Mouse (Mus musculus): Measurements from ENCODE around the gene Lrrc74a. TPM values are rescaled to one million over a fixed set of nuclear protein-coding genes. Genes with fewer than 3 reads are reported as not detected.
A peak's percentile ranks its signal among the peaks of the same experiment; 100 is the strongest.

Gene Lrrc74a
- total RNA-seq (2021), result not detected
- long read RNA-seq, experiment 1, result 0 reads
- long read RNA-seq, experiment 2, result 0 reads

DNA sequence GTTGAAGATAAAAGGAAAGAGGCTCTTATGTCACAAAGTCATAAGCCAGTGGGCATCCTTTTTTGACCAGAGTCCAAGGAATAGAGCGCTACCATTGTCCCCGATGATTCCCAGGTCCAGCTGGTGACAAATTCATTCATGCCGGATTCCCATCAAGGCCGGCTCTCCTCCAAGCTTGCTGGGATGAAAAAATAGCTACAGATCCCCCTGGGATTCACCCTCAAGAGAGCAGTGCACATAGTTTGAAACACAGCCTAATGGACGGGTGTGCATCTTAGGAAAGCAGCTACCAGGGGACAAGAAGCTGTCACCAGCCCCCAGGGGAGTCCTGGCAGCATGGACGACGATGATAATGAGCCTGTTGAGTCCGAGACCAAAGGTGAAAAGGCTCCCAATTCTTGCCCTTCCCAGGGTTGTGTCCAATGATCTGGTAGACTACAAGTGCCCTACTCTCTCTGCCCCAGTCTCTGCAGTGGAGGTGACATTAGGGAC is at the start of gene Lrrc74a:
Gene Lrrc74a (plus strand): TSS at position 51 of the 492 bp plus-strand sequence.
- DNase-seq (ENCODE audit: low spot score in 2 of 2), result no peak

DNA sequence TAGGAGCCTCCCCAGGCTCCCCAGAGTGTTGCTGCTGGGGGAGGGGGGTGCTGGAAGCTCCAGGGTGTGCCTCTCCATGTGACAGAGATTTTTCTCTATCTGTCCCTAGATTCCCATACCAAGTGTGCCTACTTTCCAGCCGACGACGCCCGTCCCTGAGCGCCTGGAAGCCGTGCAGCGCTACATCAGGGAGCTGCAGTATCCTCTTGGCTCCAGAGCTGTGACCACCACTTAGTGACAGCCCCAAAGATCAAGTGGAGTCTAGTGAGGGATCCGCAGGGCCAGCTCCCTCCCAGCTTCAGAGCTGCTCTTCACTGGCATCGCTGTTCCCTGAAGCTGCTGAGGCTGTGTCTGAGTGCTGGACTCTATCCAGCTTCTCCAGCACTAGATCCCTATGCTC is 48.9 kb upstream of the Lrrc74a start:
- no peak for DNase-seq (ENCODE audit: low spot score in 2 of 2)

DNA sequence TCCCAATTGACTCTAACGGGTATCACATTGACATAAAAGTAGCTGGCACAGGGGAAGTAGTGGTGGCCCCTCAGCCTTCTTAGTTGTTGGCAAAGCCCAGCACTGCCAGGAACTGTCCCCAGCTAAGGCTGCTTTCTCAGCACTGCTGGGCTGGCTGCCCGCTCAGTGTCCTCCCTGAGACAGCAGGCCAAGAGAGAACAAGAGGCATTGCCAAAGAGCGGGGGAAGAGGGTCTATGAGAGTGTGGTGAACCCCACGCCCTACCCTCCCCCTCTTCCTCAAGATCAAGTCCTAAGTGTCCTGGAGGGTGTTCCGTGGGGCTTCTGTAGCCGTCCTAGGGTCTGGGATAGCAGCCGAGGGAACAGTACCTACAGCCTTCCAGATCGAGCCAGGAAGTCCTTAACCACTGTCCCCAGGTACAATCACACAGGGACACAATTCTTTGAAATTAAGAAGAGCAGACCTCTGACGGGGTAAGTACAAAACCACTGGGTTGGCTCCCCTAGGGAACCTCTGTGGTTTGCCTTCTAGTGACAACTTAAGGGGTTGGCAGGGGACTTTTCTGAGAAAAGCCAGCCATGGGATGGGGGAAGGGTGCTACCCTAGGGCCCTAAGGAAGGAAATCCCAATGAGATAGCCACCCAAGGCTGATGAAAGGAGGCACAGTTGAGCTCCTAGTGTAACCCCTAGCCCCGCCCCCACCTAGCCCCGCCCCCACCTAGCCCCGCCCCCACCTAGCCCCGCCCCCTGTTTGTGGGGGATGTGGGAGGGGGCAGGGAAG is 47.4 kb upstream of the Lrrc74a start:
- DNase-seq (ENCODE audit: low spot score in 2 of 2), result no peak

DNA sequence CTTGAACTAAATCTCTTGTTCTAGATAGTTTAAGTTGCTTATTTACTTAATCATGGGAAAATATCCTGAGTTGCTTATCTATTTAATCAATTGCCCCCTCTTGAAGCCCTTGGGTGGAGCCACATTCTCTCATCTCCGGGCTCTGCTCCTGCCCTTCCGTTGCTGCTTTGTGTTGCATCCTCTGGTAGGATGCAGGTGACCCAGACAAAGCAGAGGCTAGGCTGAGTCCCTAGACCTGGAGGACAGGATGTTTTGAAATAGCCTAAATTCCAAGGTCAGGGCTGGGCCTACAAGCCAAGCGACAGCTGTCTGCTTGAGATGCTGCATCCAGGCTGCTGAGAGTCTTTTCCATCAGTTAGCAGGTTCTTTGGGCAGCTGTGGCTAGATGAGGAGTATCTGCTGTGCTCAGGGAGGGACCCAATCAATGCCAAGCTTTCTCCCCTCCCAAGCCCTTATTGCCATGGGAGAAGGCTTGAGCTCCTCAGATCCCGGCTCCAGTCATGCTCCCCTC is 46.7 kb upstream of the Lrrc74a start:
- no peak for DNase-seq (ENCODE audit: low spot score in 2 of 2)

DNA sequence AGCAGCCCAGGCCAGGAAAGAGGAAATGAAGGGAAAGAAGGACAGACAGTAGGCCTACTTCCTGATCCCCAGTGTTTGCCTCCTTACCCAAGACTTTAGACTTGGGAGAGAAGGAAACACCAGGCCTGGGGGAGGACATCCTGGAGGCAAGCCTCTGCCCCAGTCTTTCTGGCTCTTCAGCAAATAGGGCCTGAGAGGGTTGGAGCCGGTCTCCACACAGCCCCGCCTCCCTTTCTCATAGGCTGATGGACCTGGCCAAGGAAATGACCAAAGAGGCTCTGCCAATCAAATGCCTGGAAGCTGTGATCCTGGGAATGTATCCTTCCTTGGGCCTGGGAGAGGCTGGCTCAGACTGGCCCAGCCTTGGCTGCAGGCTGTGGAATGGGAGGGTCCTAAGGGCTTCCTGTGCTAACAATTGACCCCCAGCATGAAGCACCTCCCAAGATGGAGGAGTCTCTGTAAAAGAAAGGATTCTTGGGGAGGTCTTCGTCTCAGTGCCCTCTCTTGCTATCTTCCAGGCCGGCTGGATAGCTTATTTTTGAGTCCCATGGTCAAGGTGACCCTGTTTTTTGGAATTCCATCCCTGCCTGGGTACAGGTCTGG is 46.1 kb upstream of the Lrrc74a start:
- no peak for DNase-seq (ENCODE audit: low spot score in 2 of 2)

DNA sequence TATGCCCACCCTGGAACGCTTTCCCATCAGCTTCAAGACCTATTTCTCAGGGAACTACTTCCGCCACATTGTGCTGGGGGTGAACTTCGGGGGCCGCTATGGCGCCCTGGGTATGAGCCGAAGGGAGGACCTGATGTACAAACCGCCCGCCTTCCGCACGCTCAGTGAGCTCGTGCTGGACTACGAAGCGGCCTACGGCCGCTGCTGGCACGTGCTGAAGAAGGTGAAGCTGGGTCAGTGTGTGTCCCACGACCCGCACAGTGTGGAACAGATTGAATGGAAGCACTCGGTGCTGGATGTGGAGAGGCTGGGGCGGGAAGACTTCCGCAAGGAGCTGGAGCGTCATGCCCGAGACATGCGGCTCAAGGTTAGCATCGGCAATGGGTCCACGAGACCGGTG is 45.3 kb upstream of the Lrrc74a start:
- no peak for DNase-seq (ENCODE audit: low spot score in 2 of 2)

DNA sequence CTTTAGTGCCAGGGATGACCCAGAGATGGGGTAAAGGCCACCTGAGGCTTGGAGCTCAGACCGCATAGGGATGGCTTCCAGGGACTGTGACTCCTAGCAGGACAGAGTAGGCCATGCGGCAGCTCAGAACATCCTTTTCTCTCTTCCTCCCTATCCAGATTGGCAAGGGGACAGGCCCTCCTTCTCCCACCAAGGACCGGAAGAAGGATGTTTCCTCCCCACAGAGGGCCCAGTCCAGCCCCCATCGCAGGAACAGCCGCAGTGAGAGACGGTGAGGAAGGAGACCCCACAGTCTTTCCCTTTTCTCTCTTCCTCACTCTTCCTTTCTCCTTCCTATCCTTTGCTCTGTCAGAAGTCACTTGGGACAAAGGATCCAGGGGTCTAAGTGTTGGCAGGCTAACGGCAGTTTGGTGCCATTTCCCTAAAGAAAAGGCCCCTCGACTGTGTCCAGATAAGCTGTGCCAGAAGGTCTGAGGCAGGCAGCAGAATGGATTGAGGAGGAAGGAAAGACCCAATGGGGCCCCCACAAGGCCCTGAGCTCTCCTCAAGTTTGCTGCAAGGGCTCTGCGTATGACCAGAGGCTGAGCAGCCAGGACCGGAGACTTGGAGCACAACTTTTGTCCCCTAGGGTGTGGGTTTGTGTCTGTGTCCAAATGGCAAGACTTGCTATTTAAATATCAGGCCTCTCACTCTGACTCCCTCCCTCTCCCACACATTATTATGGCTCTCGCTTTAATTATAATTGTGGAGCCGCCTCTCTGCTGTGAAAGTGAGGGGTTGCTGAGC is 43.3 kb upstream of the Lrrc74a start:
- DNase-seq (ENCODE audit: low spot score in 2 of 2), result no peak

DNA sequence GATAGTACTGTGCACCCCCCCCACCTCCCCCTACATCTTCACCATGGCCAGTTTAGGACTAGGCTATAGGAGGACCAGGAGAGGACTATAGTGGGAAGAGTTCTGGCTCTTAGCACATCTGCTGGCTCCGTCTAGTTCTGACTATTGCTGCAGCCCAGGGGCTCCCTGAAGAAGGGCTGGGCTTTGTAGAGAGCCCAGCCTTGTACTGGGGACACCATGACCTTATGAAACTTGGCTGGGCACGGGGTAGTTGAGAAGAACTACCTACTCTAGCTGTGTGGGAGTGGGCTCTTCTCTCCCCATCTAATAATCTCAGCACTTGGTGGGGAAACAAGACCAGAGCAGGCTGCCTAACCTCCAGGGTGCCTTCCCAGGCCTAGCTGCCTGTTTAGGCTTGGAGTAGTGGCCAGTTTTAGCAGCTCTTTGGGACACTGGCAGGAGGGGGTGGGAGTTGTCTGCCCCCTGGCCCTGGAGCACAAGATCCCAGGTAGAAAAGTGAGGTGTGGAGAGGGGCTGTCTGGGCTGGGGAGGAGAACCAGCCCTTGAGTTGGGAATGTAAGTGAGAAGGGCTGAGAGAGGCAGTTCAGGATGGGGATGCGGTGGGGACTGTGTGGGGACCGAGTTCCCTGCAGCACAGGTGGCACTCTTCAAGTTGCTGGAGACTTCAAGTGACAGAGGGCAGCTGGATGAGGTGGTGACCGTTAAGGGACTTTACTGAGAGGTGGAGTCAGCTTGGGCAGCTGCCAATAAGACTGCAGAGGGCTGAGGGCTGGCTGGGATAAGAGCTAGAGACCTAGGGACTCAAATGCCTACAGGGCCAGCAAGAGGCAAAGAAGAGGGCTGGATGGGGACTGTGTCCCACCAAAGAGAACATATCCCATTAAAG is 41.5 kb upstream of the Lrrc74a start:
- DNase-seq (ENCODE audit: low spot score in 2 of 2), result no peak

DNA sequence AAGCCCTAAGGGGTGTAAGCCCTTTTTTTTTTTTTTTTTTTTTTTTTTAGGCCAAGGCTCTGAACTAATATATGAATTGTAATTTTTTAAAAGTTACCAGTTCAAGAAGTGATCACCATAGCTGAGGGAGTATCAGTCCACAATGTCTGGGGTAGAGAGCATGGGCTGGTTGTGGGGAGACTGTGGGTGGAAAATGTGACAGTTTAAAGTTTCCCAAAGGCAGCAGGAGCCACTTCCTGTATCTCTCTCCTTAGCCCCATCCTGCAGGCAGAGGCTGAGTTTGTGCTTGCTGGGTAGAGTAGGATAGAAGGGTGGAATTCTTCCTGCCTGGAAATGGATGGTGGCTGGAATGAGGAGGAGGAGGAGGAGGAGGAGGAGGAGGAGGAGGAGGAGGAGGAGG is 40.8 kb upstream of the Lrrc74a start:
- DNase-seq (ENCODE audit: low spot score in 2 of 2), result no peak

DNA sequence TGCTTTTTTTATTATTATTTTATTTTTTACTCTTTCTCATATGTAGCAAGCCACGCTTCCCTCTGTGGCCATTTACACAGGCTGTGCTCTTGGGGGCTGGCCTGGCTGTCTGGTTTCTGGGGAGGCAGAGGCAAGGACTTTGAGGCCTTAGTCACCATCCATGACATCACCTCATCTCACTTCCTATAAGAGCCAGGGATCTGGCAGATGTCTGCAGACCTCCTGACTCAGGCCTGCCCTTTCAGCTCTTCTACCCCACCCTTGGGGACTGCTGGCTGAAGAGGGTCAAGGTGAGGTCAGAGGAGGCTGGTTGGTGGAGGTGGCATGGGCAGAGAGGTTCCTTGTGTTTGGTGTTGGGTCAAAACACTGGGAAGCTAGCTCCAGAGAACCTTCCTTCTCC is 39.7 kb upstream of the Lrrc74a start:
- DNase-seq (ENCODE audit: low spot score in 2 of 2), result peak in 1 of 2 experiments; percentile 16

DNA sequence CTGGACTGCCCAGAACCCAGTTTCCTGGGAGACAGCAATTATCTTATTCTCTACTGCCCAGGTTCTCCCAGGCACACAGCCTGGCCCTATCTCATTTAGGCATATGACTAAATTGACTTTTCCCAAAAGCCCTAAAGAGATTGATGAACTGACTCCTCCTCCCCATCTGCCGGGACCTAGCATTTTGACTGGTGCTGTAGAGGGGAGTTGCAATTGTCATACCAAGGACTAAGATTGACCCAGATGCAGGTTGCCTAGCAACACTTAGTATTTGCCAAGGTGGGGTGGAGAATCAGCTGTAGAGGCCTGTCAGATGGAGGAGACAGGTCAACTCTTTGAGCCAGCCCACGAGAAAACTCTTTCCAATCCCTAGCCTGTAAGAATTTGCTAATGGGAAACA is 36.2 kb upstream of the Lrrc74a start:
- no peak for DNase-seq (ENCODE audit: low spot score in 2 of 2)

DNA sequence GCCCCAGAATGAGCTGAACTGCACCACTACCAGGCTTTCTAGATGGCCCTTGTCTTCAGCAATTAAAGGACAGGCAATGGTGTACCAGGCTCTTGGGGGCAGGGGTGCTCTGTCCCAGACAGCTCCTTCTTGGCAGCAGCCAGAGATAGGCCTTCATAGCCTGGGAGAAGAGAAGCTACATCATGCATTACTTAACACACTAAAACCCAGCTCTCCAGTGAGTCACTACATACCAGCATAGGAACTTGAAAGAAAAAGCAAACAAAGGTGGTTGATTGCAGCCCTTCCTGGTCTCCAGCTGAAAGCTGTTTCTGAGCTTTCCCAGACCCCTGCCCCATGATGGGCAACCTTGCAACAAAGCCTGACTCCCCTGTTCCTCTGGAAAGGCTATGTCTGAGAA is 35.6 kb upstream of the Lrrc74a start:
- DNase-seq (ENCODE audit: low spot score in 2 of 2), result no peak

DNA sequence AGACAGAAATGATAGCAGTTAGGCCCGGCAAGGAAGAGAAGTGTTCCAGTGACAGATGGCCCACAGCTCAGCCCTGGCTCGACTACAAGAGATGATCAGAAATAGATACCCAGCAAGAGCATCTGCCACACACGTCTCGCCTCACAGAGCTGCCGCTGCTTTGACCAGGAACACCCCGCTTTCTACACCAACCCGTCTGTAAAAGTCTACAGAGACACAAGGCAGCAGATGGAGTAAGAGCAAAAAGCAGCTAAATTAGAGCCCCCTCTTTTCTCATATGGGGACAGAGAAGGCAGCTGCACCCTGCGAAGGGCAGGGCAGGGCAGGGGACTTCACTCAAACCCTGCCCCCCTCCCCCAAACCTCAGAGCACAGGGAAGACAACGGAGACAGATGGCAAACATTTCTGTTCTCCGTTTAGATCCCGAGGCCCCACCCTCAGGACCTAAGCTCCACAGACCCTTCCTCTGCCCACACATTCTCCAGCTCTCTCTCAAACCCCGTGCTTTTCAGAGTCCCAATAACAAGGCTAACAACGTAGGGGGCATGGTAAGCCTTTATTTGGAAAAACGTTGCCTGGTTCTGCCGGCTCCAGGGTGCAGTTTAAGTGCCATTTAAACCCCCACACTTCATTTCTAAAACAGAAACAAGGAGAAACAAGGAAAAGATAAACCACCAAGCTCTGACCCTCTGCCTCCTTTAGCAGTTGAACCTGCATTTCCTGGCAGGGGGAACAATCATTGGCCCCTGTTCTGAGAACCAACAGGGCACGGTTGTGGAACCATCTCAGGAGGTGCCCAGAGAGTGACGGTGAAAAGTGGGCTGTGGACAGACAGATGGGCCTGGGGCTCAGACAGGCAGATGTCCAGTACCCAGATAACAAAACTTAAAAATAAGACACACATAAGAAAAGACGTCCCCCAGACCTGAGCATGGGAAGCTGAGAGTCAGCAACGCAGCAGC is 33.9 kb upstream of the Lrrc74a start:
- DNase-seq (ENCODE audit: low spot score in 2 of 2), result no peak

DNA sequence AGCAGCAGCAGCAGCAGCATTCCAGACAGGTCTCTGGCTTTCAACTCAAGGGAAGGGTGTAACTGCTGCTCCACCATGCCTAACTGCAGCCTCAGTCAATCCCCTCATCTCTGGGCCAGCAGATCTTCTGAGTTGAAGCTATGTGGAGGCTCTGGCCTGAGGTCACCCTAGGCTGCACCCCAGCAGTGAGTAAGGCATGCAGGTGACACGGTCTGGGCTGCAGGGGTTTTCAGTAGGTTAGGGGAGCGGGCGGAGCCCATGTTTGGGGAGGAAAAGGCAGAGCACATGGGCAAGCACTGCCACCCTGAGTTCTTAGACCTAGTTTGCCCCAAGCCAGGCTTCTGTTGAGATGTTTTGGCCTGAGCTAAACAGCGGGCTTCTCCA is 33.2 kb upstream of the Lrrc74a start:
- no peak for DNase-seq (ENCODE audit: low spot score in 2 of 2)

DNA sequence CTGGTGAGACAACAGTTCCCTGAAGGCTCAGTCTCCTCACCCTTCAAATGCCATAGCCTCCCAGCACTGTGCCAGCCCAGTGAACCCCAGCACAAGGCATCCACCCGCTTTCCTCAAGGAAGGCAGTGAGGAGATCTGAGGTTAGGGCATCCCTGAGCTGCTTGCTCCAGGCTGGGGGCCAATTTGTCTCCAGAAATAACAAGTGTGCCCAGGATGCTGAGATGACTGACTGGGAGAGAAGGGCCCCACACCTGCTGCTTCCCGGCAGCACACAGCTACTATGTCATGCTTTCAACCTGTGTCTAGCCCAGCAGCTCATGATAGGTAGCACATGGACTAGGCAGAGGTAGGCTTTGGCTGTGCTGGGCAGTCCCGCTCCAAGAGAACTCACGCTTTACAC is 32.7 kb upstream of the Lrrc74a start:
- no peak for DNase-seq (ENCODE audit: low spot score in 2 of 2)

DNA sequence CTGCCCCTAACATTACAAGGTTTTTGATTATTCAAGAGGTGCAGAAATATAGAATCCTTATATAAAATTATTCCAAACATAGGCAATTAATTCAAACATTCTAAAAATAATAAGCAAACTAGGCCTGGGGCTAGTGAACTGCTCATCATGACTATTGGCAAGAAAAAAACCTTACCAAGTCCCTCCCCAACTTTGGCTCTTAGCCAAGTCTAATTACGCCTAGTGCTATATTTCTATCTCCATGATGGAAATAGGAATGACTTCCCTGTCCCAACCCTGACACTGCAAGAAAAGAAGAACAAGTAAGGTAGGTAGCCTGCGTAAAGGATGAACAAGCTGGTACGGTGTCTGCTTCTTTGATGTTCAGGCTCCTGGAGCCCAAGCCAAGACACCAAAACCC is 31.5 kb upstream of the Lrrc74a start:
- DNase-seq (ENCODE audit: low spot score in 2 of 2), result no peak

DNA sequence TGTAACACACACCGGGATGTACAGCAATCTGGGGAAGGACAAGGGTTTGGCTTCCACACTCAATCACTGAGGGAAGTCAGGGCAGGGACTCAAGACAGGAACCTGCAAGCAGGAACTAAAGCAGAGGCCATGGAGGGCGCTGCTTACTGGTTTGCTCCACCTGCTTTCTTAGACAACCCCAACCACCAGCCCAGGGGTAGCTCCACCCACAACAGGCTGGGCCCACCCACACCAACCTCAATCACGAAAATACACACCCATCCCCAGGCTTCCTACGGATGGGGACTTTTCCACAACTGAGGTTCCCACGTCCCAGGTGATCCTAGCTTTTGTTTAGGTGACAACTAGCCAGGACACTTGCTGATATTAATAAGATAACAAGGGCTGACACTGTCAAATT is 28.3 kb upstream of the Lrrc74a start:
- DNase-seq (ENCODE audit: low spot score in 2 of 2), result peak in 1 of 2 experiments; percentile 8

DNA sequence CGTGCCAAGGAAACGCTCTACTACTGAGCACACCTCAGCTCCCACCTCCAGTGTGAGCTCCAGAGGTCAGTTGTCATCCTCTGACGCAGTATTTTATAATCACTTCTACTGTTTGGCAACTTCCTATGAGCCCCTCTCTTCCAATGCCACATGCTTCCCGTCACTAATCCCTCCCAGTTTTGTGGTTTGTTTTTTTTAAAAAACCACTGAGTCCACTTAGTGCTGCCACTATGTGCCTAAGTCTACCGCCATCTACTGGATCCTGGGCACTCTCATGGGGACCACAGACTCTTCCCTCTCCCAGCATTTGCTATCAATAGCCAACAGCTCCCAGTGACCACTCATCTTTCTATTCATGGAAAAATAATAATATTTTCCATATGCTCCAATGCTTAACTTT is 20.1 kb upstream of the Lrrc74a start:
- no peak for DNase-seq (ENCODE audit: low spot score in 2 of 2)

DNA sequence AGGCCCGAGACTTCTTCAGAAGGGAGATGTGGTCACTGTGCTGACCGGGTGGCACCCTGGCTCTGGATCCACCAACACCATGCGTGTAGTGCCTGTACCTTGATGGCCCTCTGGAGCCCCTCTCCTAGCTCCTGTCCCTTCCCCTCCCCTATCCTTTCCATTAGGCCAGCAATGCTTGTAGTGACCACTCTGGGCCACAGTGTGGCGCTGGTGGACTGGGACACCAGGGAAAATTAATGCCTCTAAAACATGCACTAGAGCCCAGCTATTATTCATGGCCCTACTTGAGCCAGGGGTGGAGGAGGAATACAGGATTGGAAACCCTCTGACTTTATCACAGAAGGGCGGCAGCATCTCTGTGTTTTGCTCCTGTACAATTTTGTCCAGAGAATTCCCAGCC is 18.8 kb upstream of the Lrrc74a start:
- peak; percentile 68 to 72 for DNase-seq (ENCODE audit: low spot score in 2 of 2)

DNA sequence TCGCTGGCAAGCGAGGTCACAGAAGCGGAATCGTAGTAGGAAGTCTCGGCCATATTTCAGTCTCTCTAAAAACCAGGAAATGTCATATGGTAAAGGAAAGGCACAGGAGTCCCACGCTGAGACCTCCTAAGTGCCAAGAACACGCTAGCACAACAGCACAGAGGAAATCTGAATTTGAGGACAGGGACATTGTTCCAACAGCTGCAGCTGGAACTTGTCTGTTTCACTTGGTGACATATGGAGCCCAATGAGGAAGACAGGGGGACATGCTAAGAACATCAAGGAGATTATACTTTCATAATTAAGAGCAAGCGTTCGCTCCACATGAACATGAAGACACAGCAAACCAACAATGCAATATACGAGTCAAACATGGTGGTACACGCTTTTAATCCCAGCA is 17.2 kb upstream of the Lrrc74a start:
- no peak for DNase-seq (ENCODE audit: low spot score in 2 of 2)

Data from adrenal gland, adult 18-20 months (tissue).